Mouse (Mus musculus) testis, adult 2 months (tissue): ENCODE results near the gene Atp8a2. TPM values are rescaled to one million over a fixed set of nuclear protein-coding genes. Genes with fewer than 3 reads are reported as not detected.

Experiments used
- H3K27ac ChIP-seq: fragments of 200-500 bp; 2 replicates; pipeline ENCODE4 v1.5.1; 2012; ENCODE audit warnings: low read depth, low read length; ENCODE audit not compliant: control insufficient read depth, insufficient read depth
- H3K27me3 ChIP-seq: fragments of 200-500 bp; 2 replicates; pipeline ENCODE4 v1.6.1; 2012; ENCODE audit warnings: mild to moderate bottlenecking, low read length, moderate library complexity; ENCODE audit not compliant: control insufficient read depth, insufficient read depth
- H3K36me3 ChIP-seq: fragments of 200-500 bp; 2 replicates; pipeline ENCODE4 v1.6.1; 2012; ENCODE audit warnings: mild to moderate bottlenecking, low read length; ENCODE audit not compliant: control insufficient read depth, insufficient read depth
- H3K4me1 ChIP-seq: fragments of 200-500 bp; 2 replicates; pipeline ENCODE4 v1.6.1; 2012; ENCODE audit warnings: low read length; ENCODE audit not compliant: control insufficient read depth, insufficient read depth
- H3K4me3 ChIP-seq: fragments of 200-500 bp; 2 replicates; pipeline ENCODE4 v1.5.1; 2012; ENCODE audit warnings: low read depth, mild to moderate bottlenecking, low read length, moderate library complexity, mixed read lengths; ENCODE audit not compliant: control insufficient read depth
- CTCF ChIP-seq: fragments of 200-500 bp; IDR thresholded peaks from 2 replicates; pipeline ENCODE4 v1.5.1; 2012; ENCODE audit warnings: low read depth, mild to moderate bottlenecking, inconsistent platforms, low read length, moderate library complexity; ENCODE audit not compliant: control insufficient read depth, insufficient read depth, insufficient replicate concordance
- POLR2A ChIP-seq: fragments of 200-500 bp; IDR thresholded peaks from 2 replicates; pipeline ENCODE4 v1.6.1; 2012; ENCODE audit warnings: low read depth, mild to moderate bottlenecking, inconsistent platforms, low read length, moderate library complexity; ENCODE audit not compliant: control insufficient read depth
- polyA plus RNA-seq: library from polyadenylated mRNA; depleted of rRNA; stranded (reverse); fragments of >200 nt; gene quantifications from 2 replicates; pipeline ENCODE4 v1.2.3, GENCODE M21; 2012

Gene Atp8a2
- polyA plus RNA-seq, 1 experiment = 18.8 TPM

- H3K4me1 ChIP-seq = no peaks in the 10 kb centered on the region
- no peak overlapping the region for H3K27ac ChIP-seq
- no peaks in the 10 kb centered on the region for H3K27me3 ChIP-seq
- TF ChIP-seq POLR2A (no peak), CTCF (no peak)
- H3K36me3 ChIP-seq = no peaks in the 10 kb centered on the region
- H3K4me3 ChIP-seq = no peak overlapping the region
Observed at GRCm38 (mm10) chr14:60058867-60059266, 138.1 kb downstream of the Atp8a2 start.

- no peak for TF ChIP-seq POLR2A
- H3K36me3 ChIP-seq = no peaks in the 10 kb centered on the region
- H3K27ac ChIP-seq = no peak overlapping the region
- H3K4me3 ChIP-seq = no peak overlapping the region
- no peaks in the 10 kb centered on the region for H3K27me3 ChIP-seq
- H3K4me1 ChIP-seq = no peaks in the 10 kb centered on the region
Observed at GRCm38 (mm10) chr14:60055231-60055630, 141.7 kb downstream of the Atp8a2 start.

- Histone ChIP-seq H3K4me3 (no peak overlapping the region), H3K36me3 (no peaks in the 10 kb centered on the region), H3K27ac (no peak overlapping the region), H3K4me1 (no peaks in the 10 kb centered on the region), H3K27me3 (no peaks in the 10 kb centered on the region)
- TF ChIP-seq CTCF = no peak
- TF ChIP-seq POLR2A = no peak
Observed at GRCm38 (mm10) chr14:60030666-60031065, 166.3 kb downstream of the Atp8a2 start.

GRCm38 (mm10) chr14:60027139-60027538 is 169.8 kb downstream of the Atp8a2 start:
- Histone ChIP-seq H3K27me3 (no peaks in the 10 kb centered on the region), H3K27ac (no peak overlapping the region), H3K36me3 (no peaks in the 10 kb centered on the region), H3K4me1 (no peaks in the 10 kb centered on the region), H3K4me3 (no peak overlapping the region)
- TF ChIP-seq CTCF = no peak
- TF ChIP-seq POLR2A = no peak

- no peaks in the 10 kb centered on the region for H3K27me3 ChIP-seq
- TF ChIP-seq CTCF = no peak
- no peak for TF ChIP-seq POLR2A
- H3K36me3 ChIP-seq = no peaks in the 10 kb centered on the region
- no peak overlapping the region for H3K4me3 ChIP-seq
- no peak overlapping the region for H3K27ac ChIP-seq
- no peaks in the 10 kb centered on the region for H3K4me1 ChIP-seq
Observed at GRCm38 (mm10) chr14:60026647-60027046, 170.3 kb downstream of the Atp8a2 start.

GRCm38 (mm10) chr14:60015891-60016290 is 181.1 kb downstream of the Atp8a2 start:
- no peak overlapping the region for H3K27ac ChIP-seq
- no peak overlapping the region for H3K4me3 ChIP-seq
- no peaks in the 10 kb centered on the region for H3K36me3 ChIP-seq
- no peak for TF ChIP-seq POLR2A
- TF ChIP-seq CTCF = peak; percentile 70; the same call in 1 of the 2 replicates
- H3K4me1 ChIP-seq = no peaks in the 10 kb centered on the region
- H3K27me3 ChIP-seq = no peaks in the 10 kb centered on the region

- no peak overlapping the region for H3K27ac ChIP-seq
- no peaks in the 10 kb centered on the region for H3K27me3 ChIP-seq
- H3K4me3 ChIP-seq = no peak overlapping the region
- TF ChIP-seq CTCF (no peak), POLR2A (no peak)
- no peaks in the 10 kb centered on the region for H3K4me1 ChIP-seq
- no peaks in the 10 kb centered on the region for H3K36me3 ChIP-seq
Observed at GRCm38 (mm10) chr14:60001801-60002200, 195.2 kb downstream of the Atp8a2 start.

GRCm38 (mm10) chr14:59988860-59989259 is 208.1 kb downstream of the Atp8a2 start:
- Histone ChIP-seq H3K27ac (no peak overlapping the region), H3K4me3 (no peak overlapping the region), H3K36me3 (no peaks in the 10 kb centered on the region), H3K27me3 (no peaks in the 10 kb centered on the region), H3K4me1 (no peaks in the 10 kb centered on the region)
- TF ChIP-seq CTCF (no peak), POLR2A (no peak)
